Mouse (Mus musculus): ENCODE measurements around the gene Rps18. TPM values are rescaled to one million over a fixed set of nuclear protein-coding genes. Genes with fewer than 3 reads are reported as not detected.
A peak's percentile ranks its signal among the peaks of the same experiment; 100 is the strongest.
"Not testable (repeated sequence)": the region's sequence is repeated elsewhere in the genome, so short reads cannot be mapped to it uniquely, and the experiment has no call there.

Rps18 gene
- polyA plus RNA-seq, 1 experiment: 1,668 TPM

DNA sequence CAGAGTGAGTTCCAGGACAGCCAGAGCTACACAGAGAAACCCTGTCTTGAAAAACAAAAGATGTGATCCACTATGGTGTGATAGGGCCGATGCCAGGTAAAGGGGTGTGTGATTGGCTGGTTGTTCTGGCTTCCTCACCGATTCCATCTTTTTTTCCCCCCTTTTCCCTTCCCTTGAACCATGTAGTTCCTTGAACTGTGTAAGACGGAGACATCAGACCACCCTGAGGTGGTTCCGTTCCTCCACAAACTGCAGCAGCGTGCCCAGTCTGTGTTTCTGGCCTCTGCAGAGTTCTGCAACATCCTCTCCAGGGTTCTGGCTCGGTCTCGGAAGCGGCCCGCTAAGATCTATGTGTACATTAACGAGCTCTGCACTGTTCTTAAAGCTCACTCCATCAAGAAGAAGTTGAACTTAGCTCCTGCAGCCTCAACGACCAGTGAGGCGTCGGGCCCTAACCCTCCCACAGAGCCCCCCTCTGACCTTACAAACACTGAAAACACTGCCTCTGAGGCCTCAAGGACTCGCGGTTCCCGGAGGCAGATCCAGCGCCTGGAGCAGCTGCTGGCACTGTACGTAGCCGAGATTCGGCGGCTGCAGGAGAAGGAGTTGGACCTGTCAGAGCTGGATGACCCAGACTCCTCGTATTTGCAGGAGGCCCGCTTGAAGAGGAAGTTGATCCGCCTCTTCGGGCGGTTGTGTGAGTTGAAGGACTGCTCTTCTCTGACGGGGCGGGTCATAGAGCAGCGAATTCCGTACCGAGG is 44.6 kb downstream of the Rps18 start:
- Histone ChIP-seq H3K4me3 (ENCODE audit: insufficient read depth, low read length) (no peak overlapping the region), H3K4me1 (ENCODE audit: control insufficient read depth, insufficient read depth, low read length) (peaks cover 3% of the 10 kb centered on the region; the same call in 1 of the 2 replicates), H3K27ac (ENCODE audit: insufficient read depth, low read length) (no peak overlapping the region)
- no peak for TF ChIP-seq POLR2A (IDR thresholded peaks at IDR 0.05; ENCODE audit: low read depth, low read length)
- TF ChIP-seq CTCF (IDR thresholded peaks at IDR 0.05; ENCODE audit: borderline replicate concordance, insufficient read depth, low read length): no peak

DNA sequence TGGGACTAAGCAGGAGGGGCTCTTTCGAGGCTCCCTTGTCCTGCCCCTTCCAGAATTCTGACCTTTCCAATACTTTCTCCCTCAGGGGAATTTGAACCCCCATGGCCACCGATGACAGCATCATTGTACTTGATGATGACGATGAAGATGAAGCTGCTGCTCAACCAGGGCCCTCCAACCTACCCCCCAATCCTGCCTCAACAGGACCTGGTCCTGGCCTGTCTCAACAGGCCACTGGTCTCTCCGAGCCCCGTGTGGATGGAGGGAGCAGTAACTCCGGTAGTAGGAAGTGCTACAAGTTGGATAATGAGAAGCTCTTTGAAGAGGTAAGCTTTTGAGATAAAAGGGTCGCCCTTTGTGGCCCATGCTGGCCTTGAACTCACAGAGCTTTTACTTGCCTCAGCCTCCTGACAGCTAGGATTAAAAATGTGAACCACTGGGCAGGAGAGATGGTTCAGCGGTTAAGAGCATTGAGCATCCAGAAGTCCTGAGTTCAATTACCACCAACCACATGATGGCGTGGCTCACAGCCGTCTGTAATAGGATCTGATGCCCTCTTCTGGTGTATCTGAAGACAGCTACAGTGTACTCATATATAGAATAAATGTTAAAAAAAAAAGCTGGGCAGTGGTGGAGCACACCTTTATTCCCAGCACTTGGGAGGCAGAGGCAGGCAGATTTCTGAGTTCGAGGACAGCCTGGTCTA is 45.3 kb downstream of the Rps18 start:
- Histone ChIP-seq H3K27ac (ENCODE audit: insufficient read depth, low read length) (peak overlapping the region; percentile 61; the same call in 1 of the 2 replicates), H3K4me3 (ENCODE audit: insufficient read depth, low read length) (peak overlapping the region; percentile 74), H3K4me1 (ENCODE audit: control insufficient read depth, insufficient read depth, low read length) (peaks cover 3% of the 10 kb centered on the region; the same call in 1 of the 2 replicates)
- TF ChIP-seq CTCF (IDR thresholded peaks at IDR 0.05; ENCODE audit: borderline replicate concordance, insufficient read depth, low read length) (no peak), POLR2A (IDR thresholded peaks at IDR 0.05; ENCODE audit: low read depth, low read length) (no peak)

DNA sequence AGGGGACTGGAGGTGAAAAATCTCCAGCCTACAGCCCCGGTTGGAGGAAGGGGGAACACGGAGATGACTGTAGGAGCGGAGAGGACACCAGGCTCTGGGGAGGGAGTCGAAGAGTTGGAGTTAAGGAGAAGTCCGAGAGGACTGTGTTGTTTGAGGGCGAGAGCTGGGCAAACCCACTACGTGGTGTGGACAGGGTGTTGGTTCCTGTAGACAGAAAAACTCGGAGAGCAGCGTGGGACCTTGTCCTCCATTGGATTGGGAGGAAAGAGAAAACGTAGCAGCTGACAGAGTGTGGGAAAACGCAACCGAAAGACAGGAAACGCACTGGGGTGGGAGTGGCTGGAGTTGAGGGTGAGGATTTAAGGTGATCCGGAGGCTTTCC is 45.9 kb downstream of the Rps18 start:
- Histone ChIP-seq H3K4me1 (ENCODE audit: control insufficient read depth, insufficient read depth, low read length) (no peaks in the 10 kb centered on the region), H3K4me3 (ENCODE audit: insufficient read depth, low read length) (peak overlapping the region; percentile 74), H3K27ac (ENCODE audit: insufficient read depth, low read length) (peak overlapping the region; percentile 61)
- TF ChIP-seq CTCF (IDR thresholded peaks at IDR 0.05; ENCODE audit: borderline replicate concordance, insufficient read depth, low read length) (no peak), POLR2A (IDR thresholded peaks at IDR 0.05; ENCODE audit: low read depth, low read length) (peak; percentile 77)

DNA sequence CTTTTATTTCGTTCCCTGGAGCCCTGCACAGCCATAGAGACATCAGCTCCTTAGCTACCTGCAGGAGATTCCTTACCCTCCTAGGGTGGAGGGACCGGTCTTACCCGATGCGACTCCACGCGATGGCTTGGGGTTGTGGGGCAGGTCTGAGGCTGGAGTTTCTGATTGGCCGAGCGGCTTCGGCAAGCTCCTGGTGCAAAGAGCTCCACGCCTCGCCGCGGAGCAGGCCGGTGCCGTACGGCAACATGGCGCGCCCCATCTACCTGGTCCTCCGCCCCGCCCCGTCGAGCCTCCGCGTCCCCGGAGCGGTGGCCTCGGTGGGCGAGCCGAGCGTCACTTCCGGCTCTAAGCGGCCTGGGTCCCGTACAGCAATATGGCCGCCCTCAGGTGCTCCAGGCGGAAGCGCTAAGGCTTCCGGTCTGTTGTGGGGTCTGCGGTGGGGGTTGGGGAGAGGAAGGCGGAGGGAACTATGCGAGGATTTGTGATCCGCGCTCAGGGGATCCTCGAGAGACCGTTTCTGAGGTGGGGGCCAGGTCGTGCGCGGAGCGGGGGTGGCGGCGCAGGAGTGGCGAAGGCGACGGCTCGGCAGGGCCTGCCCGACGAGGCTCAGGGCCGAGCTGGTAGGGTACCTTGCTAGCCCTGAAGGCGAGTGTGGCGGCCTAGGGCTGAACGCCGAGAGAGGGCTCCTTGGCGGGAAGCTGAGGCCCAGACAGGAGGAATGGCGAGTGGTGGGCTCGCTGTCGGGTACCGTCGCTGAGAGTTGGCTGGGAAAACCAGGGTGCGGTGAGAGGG is 46.5 kb downstream of the Rps18 start, which contains the start of gene Daxx:
TSS of gene Daxx (plus strand) at position 338 of the 792 bp plus-strand sequence.
- H3K4me3 ChIP-seq (ENCODE audit: insufficient read depth, low read length): peak within 1 kb of the TSS; percentile 74
- peak within 1 kb of the TSS; percentile 61 for H3K27ac ChIP-seq (ENCODE audit: insufficient read depth, low read length)
- no peaks in the 10 kb centered on the region for H3K4me1 ChIP-seq (ENCODE audit: control insufficient read depth, insufficient read depth, low read length)
- no peak for TF ChIP-seq CTCF (IDR thresholded peaks at IDR 0.05; ENCODE audit: borderline replicate concordance, insufficient read depth, low read length)
- TF ChIP-seq POLR2A (IDR thresholded peaks at IDR 0.05; ENCODE audit: low read depth, low read length): peak; percentile 88

DNA sequence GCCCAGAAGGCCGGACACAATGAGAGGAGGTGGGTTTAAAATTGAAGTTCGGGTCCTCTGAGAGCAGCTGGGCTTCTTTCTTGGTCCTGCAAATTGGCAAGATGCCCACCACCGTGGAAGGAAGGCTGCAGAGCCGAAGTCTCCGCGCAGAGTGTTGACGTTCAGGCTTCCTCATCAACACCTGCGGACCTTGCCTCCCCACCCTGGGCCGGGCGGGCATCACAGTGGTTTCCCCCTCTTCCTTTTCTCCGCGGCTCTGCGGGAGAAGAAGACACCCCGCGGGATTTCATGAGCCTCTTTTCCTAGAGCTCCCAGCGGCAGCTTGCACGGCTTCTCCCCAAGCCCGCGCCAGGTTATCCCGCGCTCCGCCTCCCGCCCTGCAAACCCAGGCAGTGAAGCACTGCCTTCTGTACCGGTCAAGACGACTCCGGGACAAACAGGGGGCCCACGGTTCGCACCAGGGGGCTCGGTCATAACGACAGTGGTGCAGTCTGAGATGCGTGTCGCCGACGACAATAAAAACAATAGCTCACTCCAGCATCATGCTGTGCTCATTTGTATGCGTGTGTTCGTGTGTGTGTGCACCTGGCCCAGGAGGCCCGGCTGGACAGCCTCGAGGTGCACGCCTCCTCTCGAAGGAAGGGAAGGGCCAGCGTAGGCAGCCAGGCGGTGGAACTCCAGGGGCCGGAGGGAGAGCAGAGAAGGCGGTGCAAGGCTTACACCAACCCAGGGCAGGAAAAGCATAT is 47.3 kb downstream of the Rps18 start:
- Histone ChIP-seq H3K4me1 (ENCODE audit: control insufficient read depth, insufficient read depth, low read length) (no peaks in the 10 kb centered on the region), H3K27ac (ENCODE audit: insufficient read depth, low read length) (peak overlapping the region; percentile 11; the same call in 1 of the 2 replicates), H3K4me3 (ENCODE audit: insufficient read depth, low read length) (peak overlapping the region; percentile 58)
- TF ChIP-seq POLR2A (IDR thresholded peaks at IDR 0.05; ENCODE audit: low read depth, low read length) (no peak), CTCF (IDR thresholded peaks at IDR 0.05; ENCODE audit: borderline replicate concordance, insufficient read depth, low read length) (no peak)

DNA sequence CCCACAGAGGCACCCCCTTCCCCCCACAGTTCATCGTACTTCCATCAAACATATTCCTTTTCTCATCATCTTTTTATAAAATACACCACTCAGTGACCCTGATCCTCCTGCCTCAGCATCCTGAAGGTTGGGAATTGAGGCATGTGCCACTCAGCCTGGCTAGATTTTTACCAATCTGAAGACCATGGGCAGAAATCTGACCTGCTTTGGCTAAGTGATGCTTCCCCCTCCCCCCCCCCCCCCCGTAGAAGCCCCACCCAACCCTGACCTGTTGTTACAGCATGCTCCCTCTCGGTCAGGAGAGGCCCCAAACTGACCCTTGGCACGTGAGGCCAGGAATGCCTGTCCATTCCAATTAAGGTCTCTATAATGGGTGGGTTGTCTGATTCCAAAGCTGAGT is 51.0 kb downstream of the Rps18 start, which contains the start of gene Platr17:
TSS of gene Platr17 (plus strand) at position 301 of the 400 bp plus-strand sequence.
- H3K4me3 ChIP-seq (ENCODE audit: insufficient read depth, low read length); H3K27ac ChIP-seq (ENCODE audit: insufficient read depth, low read length); H3K4me1 ChIP-seq (ENCODE audit: control insufficient read depth, insufficient read depth, low read length): not testable (repeated sequence)

DNA sequence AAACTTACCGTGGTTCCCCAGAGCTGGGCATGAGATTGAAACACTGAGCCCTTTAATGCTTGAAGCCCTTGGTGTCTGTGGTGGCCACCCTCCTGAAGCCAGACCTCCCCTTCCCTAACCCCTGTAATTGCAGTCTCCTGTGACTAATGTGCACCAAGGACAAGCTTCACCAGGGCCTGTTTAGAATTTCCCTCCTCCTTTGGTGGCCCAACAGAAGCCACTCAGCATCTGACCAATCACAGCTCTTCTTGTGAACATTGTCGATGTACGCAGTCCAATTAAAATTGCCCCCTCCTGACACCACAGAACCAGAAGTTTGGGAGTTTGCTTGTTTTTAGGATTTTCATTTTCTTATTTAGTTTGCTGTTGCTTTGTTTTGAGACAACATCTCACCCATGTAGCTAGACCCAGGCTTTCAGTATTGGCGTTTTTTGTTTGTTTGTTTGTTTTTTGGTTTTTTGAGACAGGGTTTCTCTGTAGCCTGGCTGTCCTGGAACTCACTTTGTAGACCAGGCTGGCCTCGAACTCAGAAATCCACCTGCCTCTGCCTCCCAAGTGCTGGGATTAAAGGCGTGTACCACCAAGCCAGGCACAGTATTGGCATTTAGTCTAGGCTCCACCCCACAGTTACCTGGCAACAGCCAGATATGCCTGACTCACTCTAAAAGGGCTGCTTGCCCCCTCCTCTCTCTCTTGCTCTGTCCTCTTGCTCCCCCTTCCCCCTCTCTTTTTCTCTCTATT is 51.7 kb downstream of the Rps18 start:
- not testable (repeated sequence) for H3K4me3 ChIP-seq (ENCODE audit: insufficient read depth, low read length); H3K4me1 ChIP-seq (ENCODE audit: control insufficient read depth, insufficient read depth, low read length); H3K27ac ChIP-seq (ENCODE audit: insufficient read depth, low read length)

DNA sequence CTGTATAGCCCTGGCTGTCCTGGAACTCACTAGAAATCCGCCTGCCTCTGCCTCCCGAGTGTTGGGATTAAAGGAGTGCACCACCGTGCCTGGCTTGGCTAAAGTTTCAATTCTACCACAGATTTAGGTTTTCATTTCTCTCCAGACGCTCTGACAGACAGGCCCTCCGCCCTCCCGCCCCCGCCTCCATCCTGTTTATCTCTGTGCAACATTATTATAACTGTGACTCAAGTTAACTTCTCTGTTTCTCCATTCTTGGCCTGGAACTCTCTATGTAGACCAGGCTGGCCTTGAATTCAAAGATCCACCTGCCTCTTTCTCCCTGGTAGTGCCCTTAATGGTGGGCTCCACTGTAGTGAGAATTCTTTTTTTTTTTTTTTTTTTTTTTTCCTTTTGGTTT is 53.3 kb downstream of the Rps18 start:
- TF ChIP-seq CTCF (IDR thresholded peaks at IDR 0.05; ENCODE audit: borderline replicate concordance, insufficient read depth, low read length): no peak
- TF ChIP-seq POLR2A (IDR thresholded peaks at IDR 0.05; ENCODE audit: low read depth, low read length): no peak
- no peak overlapping the region for H3K27ac ChIP-seq (ENCODE audit: insufficient read depth, low read length)
- H3K4me1 ChIP-seq (ENCODE audit: control insufficient read depth, insufficient read depth, low read length): no peaks in the 10 kb centered on the region
- H3K4me3 ChIP-seq (ENCODE audit: insufficient read depth, low read length): no peak overlapping the region

DNA sequence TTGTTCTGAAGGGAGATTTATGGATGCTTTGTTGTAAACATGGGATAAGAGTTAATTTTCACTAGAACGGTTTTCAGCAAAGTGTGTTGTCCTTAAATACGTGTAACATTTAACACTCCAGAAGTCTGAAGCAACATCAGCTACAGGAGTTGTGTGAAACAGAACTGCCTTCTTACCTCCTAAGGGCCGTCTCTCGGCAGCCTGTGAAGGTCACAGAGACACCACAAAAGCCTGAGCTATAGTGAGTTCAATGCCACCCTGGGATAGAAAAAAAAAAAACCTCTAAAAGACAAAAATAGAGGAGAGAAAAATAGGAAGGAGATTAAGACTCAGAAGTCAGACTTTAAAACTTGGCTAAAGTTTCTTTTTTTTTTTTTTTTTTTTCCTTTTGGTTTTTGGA is 53.7 kb downstream of the Rps18 start:
- TF ChIP-seq POLR2A (IDR thresholded peaks at IDR 0.05; ENCODE audit: low read depth, low read length): no peak
- TF ChIP-seq CTCF (IDR thresholded peaks at IDR 0.05; ENCODE audit: borderline replicate concordance, insufficient read depth, low read length): no peak
- no peak overlapping the region for H3K4me3 ChIP-seq (ENCODE audit: insufficient read depth, low read length)
- H3K4me1 ChIP-seq (ENCODE audit: control insufficient read depth, insufficient read depth, low read length): no peaks in the 10 kb centered on the region
- H3K27ac ChIP-seq (ENCODE audit: insufficient read depth, low read length): no peak overlapping the region

Other genes starting within 250 kb of the Rps18 start
- gene March2, start 237.3 kb downstream of the Rps18 start, polyA plus RNA-seq (2011; ENCODE audit: insufficient read length, low read depth, missing spikeins): 28.8 and 30.4 TPM in 2 replicates
- 78.2 and 87.3 TPM in 2 replicates for gene Rab11b, start 195.5 kb downstream of the Rps18 start, polyA plus RNA-seq (2011; ENCODE audit: insufficient read length, low read depth, missing spikeins)
- gene Angptl4, start 174.2 kb downstream of the Rps18 start, polyA plus RNA-seq (2011; ENCODE audit: insufficient read length, low read depth, missing spikeins): 9.1 and 11.7 TPM in 2 replicates
- gene Kank3, start 145.5 kb downstream of the Rps18 start, polyA plus RNA-seq (2011; ENCODE audit: insufficient read length, low read depth, missing spikeins): 5.6 and 6.1 TPM in 2 replicates
- 2,068 and 2,223 TPM in 2 replicates for gene Rps28, start 131.4 kb downstream of the Rps18 start, polyA plus RNA-seq (2011; ENCODE audit: insufficient read length, low read depth, missing spikeins)
- 212 and 232 TPM in 2 replicates for gene Ndufa7, start 131.4 kb downstream of the Rps18 start, polyA plus RNA-seq (2011; ENCODE audit: insufficient read length, low read depth, missing spikeins)
- 15.8 and 20.3 TPM in 2 replicates for gene Cd320, start 112.9 kb downstream of the Rps18 start, polyA plus RNA-seq (2011; ENCODE audit: insufficient read length, low read depth, missing spikeins)
- gene Gm7029, start 82.2 kb downstream of the Rps18 start, polyA plus RNA-seq (2011; ENCODE audit: insufficient read length, low read depth, missing spikeins): not detected in 2 replicates
- gene Kifc1, start 65.3 kb downstream of the Rps18 start, polyA plus RNA-seq (2011; ENCODE audit: insufficient read length, low read depth, missing spikeins): 41.9 and 63.1 TPM in 2 replicates
- not detected in 2 replicates for gene Platr17, start 50.9 kb downstream of the Rps18 start, polyA plus RNA-seq (2011; ENCODE audit: insufficient read length, low read depth, missing spikeins)
- 23.3 and 26.6 TPM in 2 replicates for gene Daxx, start 46.6 kb downstream of the Rps18 start, polyA plus RNA-seq (2011; ENCODE audit: insufficient read length, low read depth, missing spikeins)
- 61.4 and 91.2 TPM in 2 replicates for gene Tapbp, start 40.1 kb downstream of the Rps18 start, polyA plus RNA-seq (2011; ENCODE audit: insufficient read length, low read depth, missing spikeins)
- gene Zbtb22, start 40.1 kb downstream of the Rps18 start, polyA plus RNA-seq (2011; ENCODE audit: insufficient read length, low read depth, missing spikeins): 20.3 and 22.2 TPM in 2 replicates
- 36.1 and 45.1 TPM in 2 replicates for gene Rgl2, start 26.5 kb downstream of the Rps18 start, polyA plus RNA-seq (2011; ENCODE audit: insufficient read length, low read depth, missing spikeins)
- 80.7 and 87.8 TPM in 2 replicates for gene Pfdn6, start 15.7 kb downstream of the Rps18 start, polyA plus RNA-seq (2011; ENCODE audit: insufficient read length, low read depth, missing spikeins)
- gene Wdr46, start 15.3 kb downstream of the Rps18 start, polyA plus RNA-seq (2011; ENCODE audit: insufficient read length, low read depth, missing spikeins): 20.3 and 20.5 TPM in 2 replicates
- gene B3galt4, start 4.5 kb downstream of the Rps18 start, polyA plus RNA-seq (2011; ENCODE audit: insufficient read length, low read depth, missing spikeins): 2.3 and 3.6 TPM in 2 replicates
- 34.0 and 35.7 TPM in 2 replicates for gene Vps52, start 189 bp downstream of the Rps18 start, polyA plus RNA-seq (2011; ENCODE audit: insufficient read length, low read depth, missing spikeins)
- gene H2-K1, start 44.3 kb upstream of the Rps18 start, polyA plus RNA-seq (2011; ENCODE audit: insufficient read length, low read depth, missing spikeins): 131 and 166 TPM in 2 replicates
- gene Ring1, start 68.7 kb upstream of the Rps18 start, polyA plus RNA-seq (2011; ENCODE audit: insufficient read length, low read depth, missing spikeins): 12.2 and 13.8 TPM in 2 replicates
- gene H2-Ke6, start 72.1 kb upstream of the Rps18 start, polyA plus RNA-seq (2011; ENCODE audit: insufficient read length, low read depth, missing spikeins): 16.7 and 16.9 TPM in 2 replicates
- gene Slc39a7, start 75.7 kb upstream of the Rps18 start, polyA plus RNA-seq (2011; ENCODE audit: insufficient read length, low read depth, missing spikeins): 181 and 191 TPM in 2 replicates
- gene Rxrb, start 75.8 kb upstream of the Rps18 start, polyA plus RNA-seq (2011; ENCODE audit: insufficient read length, low read depth, missing spikeins): 24.8 and 26.1 TPM in 2 replicates
- 0.37 and 0.45 TPM in 2 replicates for gene Col11a2, start 83.4 kb upstream of the Rps18 start, polyA plus RNA-seq (2011; ENCODE audit: insufficient read length, low read depth, missing spikeins)
- gene H2-Oa, start 136.3 kb upstream of the Rps18 start, polyA plus RNA-seq (2011; ENCODE audit: insufficient read length, low read depth, missing spikeins): not detected in 2 replicates
- 8.2 and 10.0 TPM in 2 replicates for gene H2-DMa, start 163.5 kb upstream of the Rps18 start, polyA plus RNA-seq (2011; ENCODE audit: insufficient read length, low read depth, missing spikeins)
- 205 and 233 TPM in 2 replicates for gene Brd2, start 166.6 kb upstream of the Rps18 start, polyA plus RNA-seq (2011; ENCODE audit: insufficient read length, low read depth, missing spikeins)
- not detected in 2 replicates for gene H2-DMb2, start 187.3 kb upstream of the Rps18 start, polyA plus RNA-seq (2011; ENCODE audit: insufficient read length, low read depth, missing spikeins)
- 2.2 and 2.4 TPM in 2 replicates for gene H2-DMb1, start 197.1 kb upstream of the Rps18 start, polyA plus RNA-seq (2011; ENCODE audit: insufficient read length, low read depth, missing spikeins)
- 17.8 TPM in 2 replicates for gene Tap1, start 231.6 kb upstream of the Rps18 start, polyA plus RNA-seq (2011; ENCODE audit: insufficient read length, low read depth, missing spikeins)
- gene Psmb9, start 231.8 kb upstream of the Rps18 start, polyA plus RNA-seq (2011; ENCODE audit: insufficient read length, low read depth, missing spikeins): 2.7 and 11.9 TPM in 2 replicates
- 16.1 and 18.8 TPM in 2 replicates for gene Psmb8, start 241.7 kb upstream of the Rps18 start, polyA plus RNA-seq (2011; ENCODE audit: insufficient read length, low read depth, missing spikeins)
- gene Tap2, start 247.5 kb upstream of the Rps18 start, polyA plus RNA-seq (2011; ENCODE audit: insufficient read length, low read depth, missing spikeins): 25.6 and 25.7 TPM in 2 replicates

All from embryonic fibroblast, embryonic 13.5 days (primary cell).